Mouse (Mus musculus) bone marrow, adult 2 months (tissue): Measurements from ENCODE around the gene Ankrd24.

Experiments used
- CTCF ChIP-seq: fragments of 200-500 bp; IDR thresholded peaks from 2 replicates; pipeline ENCODE4 v1.5.1; 2011; ENCODE audit warnings: low read length, control low read depth; ENCODE audit not compliant: control insufficient read depth, insufficient read depth
- POLR2A ChIP-seq: fragments of 200-500 bp; IDR thresholded peaks from 2 replicates; pipeline ENCODE4 v1.6.1; 2011; ENCODE audit warnings: low read depth, mild to moderate bottlenecking, control low read depth, low read length, borderline replicate concordance; ENCODE audit not compliant: control insufficient read depth

- TF ChIP-seq CTCF (no peak), POLR2A (no peak)
These were observed 28.7 kb upstream of the Ankrd24 start for GRCm38 (mm10) chr10:81599630-81600029.
